Mouse (Mus musculus): ENCODE data around the gene Aloxe3.

GRCm38 (mm10) chr11:69149728-69150127, 24.0 kb downstream of the Aloxe3 start:
- TF ChIP-seq CTCF (IDR thresholded peaks at IDR 0.05; ENCODE audit: low read depth) (no peak), EP300 (IDR thresholded peaks at IDR 0.05; ENCODE audit: low read depth) (no peak)
